Mouse (Mus musculus): ENCODE data around the gene Gm10762.

- TF ChIP-seq CTCF (IDR thresholded peaks at IDR 0.05) = peak; percentile 88
- no peak for TF ChIP-seq POLR2A (IDR thresholded peaks at IDR 0.05; ENCODE audit: insufficient read depth, low read depth, low read length)
- TF ChIP-seq EP300 (IDR thresholded peaks at IDR 0.05; ENCODE audit: insufficient read depth, low read depth, low read length) = no peak
Observed at GRCm38 (mm10) chr2:128947962-128948588, 19.4 kb downstream of the Gm10762 start.

Measured in heart, adult 2 months (tissue).